Mouse (Mus musculus): Measurements from ENCODE around the gene Fam76a. TPM values are rescaled to one million over a fixed set of nuclear protein-coding genes. Genes with fewer than 3 reads are reported as not detected.

Gene Fam76a
- polyA plus RNA-seq, 1 experiment from 2014 or later = 34.7 TPM

- peaks cover 91% of the 10 kb centered on the region for H3K36me3 ChIP-seq
- no peak overlapping the region for H3K4me3 ChIP-seq
- 95% methylated on average over 5 of the region's 5 CpGs for WGBS
- DNase-seq (ENCODE audit: low spot score) = no peak
- no peaks in the 10 kb centered on the region for H3K27me3 ChIP-seq (ENCODE audit: low read depth, poor library complexity, severe bottlenecking)
- H3K4me1 ChIP-seq = no peaks in the 10 kb centered on the region
- H3K27ac ChIP-seq (replicated peaks) = no peak overlapping the region
- no peaks in the 10 kb centered on the region for H3K9me3 ChIP-seq (replicated peaks)
These were observed 16.5 kb downstream of the Fam76a start for GRCm38 (mm10) chr4:132905843-132906360.

GRCm38 (mm10) chr4:132904765-132905309 lies 17.5 kb downstream of the Fam76a start:
- Histone ChIP-seq H3K27ac (replicated peaks) (no peak overlapping the region), H3K9me3 (replicated peaks) (no peaks in the 10 kb centered on the region), H3K4me3 (no peak overlapping the region), H3K36me3 (peaks cover 89% of the 10 kb centered on the region), H3K27me3 (ENCODE audit: low read depth, poor library complexity, severe bottlenecking) (no peaks in the 10 kb centered on the region), H3K4me1 (no peaks in the 10 kb centered on the region)
- DNase-seq (ENCODE audit: low spot score) = no peak
- 86% methylated on average over 9 of the region's 9 CpGs for WGBS

- no peaks in the 10 kb centered on the region for H3K4me1 ChIP-seq
- no peak overlapping the region for H3K27ac ChIP-seq (replicated peaks)
- no peaks in the 10 kb centered on the region for H3K27me3 ChIP-seq (ENCODE audit: low read depth, poor library complexity, severe bottlenecking)
- WGBS = 87% methylated on average over 2 of the region's 2 CpGs
- peaks cover 85% of the 10 kb centered on the region for H3K36me3 ChIP-seq
- H3K4me3 ChIP-seq = no peak overlapping the region
- DNase-seq (ENCODE audit: low spot score) = no peak
- no peaks in the 10 kb centered on the region for H3K9me3 ChIP-seq (replicated peaks)
These were observed 18.3 kb downstream of the Fam76a start for GRCm38 (mm10) chr4:132904071-132904470.

- 0 out of 2 replicates have a peak, but pooled peaks cover 5% of the 10 kb centered on the region for H3K27me3 ChIP-seq (ENCODE audit: low read depth, poor library complexity, severe bottlenecking)
- H3K27ac ChIP-seq (replicated peaks) = no peak overlapping the region
- no peak overlapping the region for H3K4me3 ChIP-seq
- peaks cover 12% of the 10 kb centered on the region for H3K4me1 ChIP-seq
- H3K36me3 ChIP-seq = peaks cover 35% of the 10 kb centered on the region
- no peak for DNase-seq (ENCODE audit: low spot score)
- no peaks in the 10 kb centered on the region for H3K9me3 ChIP-seq (replicated peaks)
- 90% methylated on average over 9 of the region's 9 CpGs for WGBS
These were observed 24.2 kb downstream of the Fam76a start for GRCm38 (mm10) chr4:132898197-132898596.

GRCm38 (mm10) chr4:132894402-132894801 lies 28.0 kb downstream of the Fam76a start:
- Histone ChIP-seq H3K36me3 (no peaks in the 10 kb centered on the region), H3K9me3 (replicated peaks) (no peaks in the 10 kb centered on the region), H3K4me3 (0 out of 2 replicates have a peak overlapping the region, but pooled peaks have one; percentile 0), H3K27me3 (ENCODE audit: low read depth, poor library complexity, severe bottlenecking) (0 out of 2 replicates have a peak, but pooled peaks cover 5% of the 10 kb centered on the region), H3K4me1 (peaks cover 12% of the 10 kb centered on the region), H3K27ac (replicated peaks) (no peak overlapping the region)
- DNase-seq (ENCODE audit: low spot score) = peak; percentile 25
- 8% methylated on average over 7 of the region's 7 CpGs for WGBS

- no peaks in the 10 kb centered on the region for H3K27me3 ChIP-seq (ENCODE audit: low read depth, poor library complexity, severe bottlenecking)
- no peaks in the 10 kb centered on the region for H3K9me3 ChIP-seq (replicated peaks)
- peaks cover 31% of the 10 kb centered on the region for H3K4me1 ChIP-seq
- H3K36me3 ChIP-seq = peaks cover 14% of the 10 kb centered on the region
- peak overlapping the region; percentile 92 for H3K27ac ChIP-seq (replicated peaks)
- 22% methylated on average over 9 of the region's 9 CpGs for WGBS
- H3K4me3 ChIP-seq = peak overlapping the region; percentile 97
- no peak for DNase-seq (ENCODE audit: low spot score)
These were observed 37.4 kb downstream of the Fam76a start for GRCm38 (mm10) chr4:132884844-132885374.

- peaks cover 31% of the 10 kb centered on the region for H3K4me1 ChIP-seq
- H3K9me3 ChIP-seq (replicated peaks) = no peaks in the 10 kb centered on the region
- DNase-seq (ENCODE audit: low spot score) = peak; percentile 91
- H3K4me3 ChIP-seq = peak within 1 kb of the TSS; percentile 97
- WGBS = under 1% methylated on average over 72 of the region's 72 CpGs
- H3K27me3 ChIP-seq (ENCODE audit: low read depth, poor library complexity, severe bottlenecking) = no peaks in the 10 kb centered on the region
- peak within 1 kb of the TSS; percentile 92 for H3K27ac ChIP-seq (replicated peaks)
- peaks cover 21% of the 10 kb centered on the region for H3K36me3 ChIP-seq
These were observed 38.1 kb downstream of the Fam76a start, which contains the start of gene Stx12 for GRCm38 (mm10) chr4:132884064-132884843. Stx12 (minus strand) TSS chr4:132884509.

- 7% methylated on average over 21 of the region's 21 CpGs for WGBS
- Histone ChIP-seq H3K27me3 (ENCODE audit: low read depth, poor library complexity, severe bottlenecking) (no peaks in the 10 kb centered on the region), H3K4me1 (peaks cover 31% of the 10 kb centered on the region), H3K36me3 (peaks cover 23% of the 10 kb centered on the region), H3K27ac (replicated peaks) (peak overlapping the region; percentile 92), H3K9me3 (replicated peaks) (no peaks in the 10 kb centered on the region), H3K4me3 (peak overlapping the region; percentile 97)
- DNase-seq (ENCODE audit: low spot score) = no peak
These were observed 38.7 kb downstream of the Fam76a start for GRCm38 (mm10) chr4:132883561-132884063.

- WGBS = 94% methylated on average over 7 of the region's 7 CpGs
- DNase-seq (ENCODE audit: low spot score) = no peak
These were observed 47.8 kb downstream of the Fam76a start for GRCm38 (mm10) chr4:132874363-132875097.

GRCm38 (mm10) chr4:132873481-132874362 lies 48.6 kb downstream of the Fam76a start:
- H3K36me3 ChIP-seq = peaks cover 42% of the 10 kb centered on the region
- WGBS = 94% methylated on average over 11 of the region's 11 CpGs
- no peaks in the 10 kb centered on the region for H3K27me3 ChIP-seq (ENCODE audit: low read depth, poor library complexity, severe bottlenecking)
- H3K27ac ChIP-seq (replicated peaks) = no peak overlapping the region
- no peaks in the 10 kb centered on the region for H3K4me1 ChIP-seq
- DNase-seq (ENCODE audit: low spot score) = no peak
- no peak overlapping the region for H3K4me3 ChIP-seq
- H3K9me3 ChIP-seq (replicated peaks) = no peaks in the 10 kb centered on the region

More at GRCm38 (mm10) chr4:132874363-132875097, 47.8 kb downstream of the Fam76a start:
- no peak overlapping the region for H3K27ac ChIP-seq (replicated peaks)
- H3K4me1 ChIP-seq = no peaks in the 10 kb centered on the region
- no peaks in the 10 kb centered on the region for H3K9me3 ChIP-seq (replicated peaks)
- no peak overlapping the region for H3K4me3 ChIP-seq
- peaks cover 39% of the 10 kb centered on the region for H3K36me3 ChIP-seq
- no peaks in the 10 kb centered on the region for H3K27me3 ChIP-seq (ENCODE audit: low read depth, poor library complexity, severe bottlenecking)

- no peak overlapping the region for H3K4me3 ChIP-seq
- no peaks in the 10 kb centered on the region for H3K4me1 ChIP-seq
- DNase-seq (ENCODE audit: low spot score) = no peak
- H3K27me3 ChIP-seq (ENCODE audit: low read depth, poor library complexity, severe bottlenecking) = no peaks in the 10 kb centered on the region
- no peak overlapping the region for H3K27ac ChIP-seq (replicated peaks)
- H3K36me3 ChIP-seq = peaks cover 62% of the 10 kb centered on the region
- 90% methylated on average over 3 of the region's 3 CpGs for WGBS
- no peaks in the 10 kb centered on the region for H3K9me3 ChIP-seq (replicated peaks)
These were observed 51.2 kb downstream of the Fam76a start for GRCm38 (mm10) chr4:132871116-132871515.
